Mouse (Mus musculus) lung, adult 2 months (tissue): ENCODE results near the gene Vamp5.
A peak's percentile ranks its signal among the peaks of the same experiment; 100 is the strongest.

Source experiments
- CTCF ChIP-seq: fragments of 200-500 bp; IDR thresholded peaks from 2 replicates; pipeline ENCODE4 v1.5.1; 2011; ENCODE audit warnings: mild to moderate bottlenecking, low read length, control low read depth; ENCODE audit not compliant: insufficient read depth
- POLR2A ChIP-seq: fragments of 200-500 bp; IDR thresholded peaks from 2 replicates; pipeline ENCODE4 v1.6.1; 2011; ENCODE audit warnings: low read depth, mild to moderate bottlenecking, control low read depth, low read length, borderline replicate concordance; ENCODE audit errors: extremely low read depth

DNA sequence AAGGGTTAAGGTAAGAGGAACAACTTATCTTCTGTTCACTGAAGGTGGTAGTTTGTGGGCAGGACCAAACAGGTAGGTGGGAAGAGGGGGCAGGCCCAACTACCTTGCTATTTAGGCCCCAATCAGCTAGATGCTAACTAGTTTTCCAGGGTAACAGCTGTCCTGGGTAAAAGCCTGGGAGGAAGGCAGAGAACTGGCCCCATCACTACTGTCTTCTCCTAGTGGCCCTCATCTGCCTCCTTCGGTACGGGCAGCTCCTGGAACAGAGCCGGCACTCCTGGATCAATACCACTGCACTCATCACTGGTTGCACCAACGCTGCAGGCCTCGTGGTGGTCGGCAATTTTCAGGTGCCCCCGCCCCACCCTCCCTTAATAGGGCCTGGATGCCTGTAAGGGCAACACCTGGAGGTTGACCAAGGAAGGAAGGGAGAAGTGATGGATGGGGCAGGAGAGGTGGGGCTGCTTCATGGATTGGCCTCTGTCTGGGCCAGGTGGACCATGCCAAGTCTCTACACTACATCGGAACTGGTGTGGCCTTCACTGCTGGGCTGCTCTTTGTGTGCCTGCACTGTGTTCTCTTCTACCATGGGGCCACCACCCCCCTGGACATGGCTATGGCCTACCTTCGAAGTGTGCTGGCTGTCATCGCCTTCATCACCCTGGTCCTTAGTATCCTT, 22.0 kb downstream of the Vamp5 start:
- TF ChIP-seq CTCF, result no peak
- TF ChIP-seq POLR2A, result peak; percentile 14; the same call in 1 of the 2 replicates
